Mouse (Mus musculus): Measurements from ENCODE around the gene Myo18a. TPM values are rescaled to one million over a fixed set of nuclear protein-coding genes. Genes with fewer than 3 reads are reported as not detected.

The Myo18a gene
- total RNA-seq, 2 experiments from 2014 or later: 345 to 399 TPM

GRCm38 (mm10) chr11:77777937-77778336, 14.9 kb downstream of the Myo18a start:
- Histone ChIP-seq H3K4me3 (no peak overlapping the region), H3K27ac (no peak overlapping the region)
- no peak for DNase-seq
- no peak for TF ChIP-seq CTCF (IDR thresholded peaks at IDR 0.05)
- intact Hi-C loops (cut with DNase I): no loop called here

- H3K4me3 ChIP-seq: no peak overlapping the region
- no peak for DNase-seq
- no peak for TF ChIP-seq CTCF (IDR thresholded peaks at IDR 0.05)
- intact Hi-C loops (cut with DNase I): no loop called here
- peak overlapping the region; percentile 31 for H3K27ac ChIP-seq
These were observed 16.2 kb downstream of the Myo18a start for GRCm38 (mm10) chr11:77779240-77779639.

GRCm38 (mm10) chr11:77781088-77781487, 18.0 kb downstream of the Myo18a start:
- Histone ChIP-seq H3K27ac (peak overlapping the region; percentile 28; the same call in 1 of the 2 replicates), H3K4me3 (no peak overlapping the region)
- intact Hi-C loops (cut with DNase I): no loop called here
- TF ChIP-seq CTCF (IDR thresholded peaks at IDR 0.05): no peak
- DNase-seq: no peak

DNA sequence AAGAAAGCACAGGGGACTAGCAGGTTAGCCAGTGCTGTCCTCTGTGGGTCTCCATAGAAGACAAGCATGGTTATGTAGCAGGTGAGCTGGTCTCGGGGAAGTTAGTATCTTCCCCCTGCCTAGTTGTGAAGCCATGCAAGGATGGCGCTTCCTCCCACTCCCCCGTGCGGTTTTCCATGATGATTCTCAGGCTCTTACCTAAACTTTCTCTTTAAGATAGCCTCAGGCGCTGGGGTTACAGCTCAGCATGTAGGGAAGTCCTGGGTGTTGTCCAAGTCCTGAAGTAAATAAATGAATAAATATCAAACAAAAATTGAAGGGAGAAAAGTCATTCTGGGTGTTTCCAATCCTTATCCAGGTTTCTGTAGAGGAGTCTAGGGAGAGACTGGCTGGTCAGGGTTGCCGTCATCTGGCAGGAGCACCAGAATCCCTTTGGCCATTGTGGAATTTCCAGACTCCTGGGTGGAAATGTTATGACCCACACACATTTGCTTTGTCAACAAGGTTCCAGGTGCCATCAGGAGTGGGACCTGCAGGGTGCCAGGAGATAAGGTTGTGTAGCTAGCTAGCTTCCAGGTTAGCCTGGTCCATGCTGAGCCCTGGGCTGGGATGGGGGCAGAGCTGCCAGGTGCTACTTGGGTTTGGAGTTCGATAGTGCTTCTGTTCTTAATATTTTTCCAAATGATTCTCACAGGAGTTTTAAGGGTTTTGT, 19.2 kb downstream of the Myo18a start:
- TF ChIP-seq CTCF (IDR thresholded peaks at IDR 0.05): no peak
- intact Hi-C loops (cut with DNase I): no loop called here
- Histone ChIP-seq H3K27ac (no peak overlapping the region; the same call in 1 of the 2 replicates), H3K4me3 (no peak overlapping the region)
- DNase-seq: no peak

DNA sequence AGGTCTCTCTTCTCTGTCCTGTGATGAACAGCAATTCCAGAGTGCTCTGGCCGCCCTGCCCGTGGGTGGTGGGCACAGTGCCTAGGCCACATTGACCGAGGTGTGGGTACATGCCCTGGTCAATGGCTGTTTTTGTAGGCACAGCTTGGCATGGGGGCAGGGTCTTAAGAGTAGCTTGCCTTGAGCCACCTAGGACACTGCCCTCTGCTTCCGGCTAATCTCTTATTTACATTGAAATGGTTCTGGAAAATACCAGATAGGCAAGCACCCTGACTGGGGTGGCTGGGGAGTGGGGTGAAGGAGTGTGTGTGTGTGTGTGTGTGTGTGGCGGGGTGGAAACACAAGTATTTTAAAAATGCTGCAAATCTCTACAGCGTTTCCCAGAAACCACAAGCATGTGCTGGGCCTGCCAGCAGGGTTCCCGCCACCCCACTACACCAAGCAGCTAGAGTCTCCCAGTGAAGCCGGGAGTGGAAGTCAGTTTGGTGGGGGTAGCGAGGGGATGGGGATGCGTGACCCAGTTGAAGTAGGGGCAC, 20.2 kb downstream of the Myo18a start:
- intact Hi-C loops (cut with DNase I): no loop called here
- no peak for TF ChIP-seq CTCF (IDR thresholded peaks at IDR 0.05)
- H3K4me3 ChIP-seq: peak overlapping the region; percentile 39; the same call in 1 of the 2 replicates
- peak overlapping the region; percentile 86 for H3K27ac ChIP-seq
- peak; percentile 35 for DNase-seq

DNA sequence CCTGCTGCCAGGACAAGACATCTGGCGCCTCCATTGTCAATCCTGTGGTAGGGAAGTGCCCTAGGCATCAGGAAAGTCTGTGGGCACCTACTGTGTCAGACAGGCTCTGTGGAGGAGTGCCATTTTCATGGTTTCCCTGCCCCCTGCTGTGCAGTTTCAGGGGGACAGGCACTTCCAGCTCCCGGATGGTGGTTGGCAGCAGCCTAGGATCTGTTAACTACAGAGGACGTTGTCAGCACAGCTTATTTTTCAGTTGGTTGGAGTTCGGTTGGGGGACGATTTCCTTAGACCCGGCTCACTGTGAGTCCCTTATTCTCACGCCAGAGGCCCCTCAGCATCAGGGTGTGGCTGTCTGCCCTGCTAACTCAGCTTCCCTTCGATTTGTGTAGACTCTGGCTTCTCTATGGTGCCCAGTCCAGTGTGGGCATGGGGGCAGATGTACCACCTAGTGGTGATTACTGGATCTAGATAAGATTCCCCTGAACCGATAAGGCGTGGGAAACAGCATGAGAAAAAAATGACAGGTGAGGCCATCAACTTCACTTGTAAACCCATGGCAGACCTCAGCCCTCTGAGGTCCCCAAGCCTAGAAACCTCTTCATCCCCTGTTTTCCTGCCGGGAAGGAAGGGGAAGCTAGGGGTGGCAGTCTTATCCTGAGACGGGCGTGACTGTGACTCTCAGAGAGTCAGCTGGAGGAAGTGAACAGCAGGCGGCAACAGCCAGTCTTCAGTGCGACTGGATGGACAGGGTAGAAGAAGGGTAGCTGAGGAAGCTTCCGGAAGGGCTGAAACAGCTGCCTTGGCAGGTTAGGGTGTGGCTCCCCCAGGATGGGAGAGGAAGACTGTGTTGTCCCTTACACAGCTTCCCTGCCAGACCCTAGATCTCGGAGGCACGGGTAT, 21.0 kb downstream of the Myo18a start:
- peak; percentile 12; the same call in 1 of the 2 replicates for TF ChIP-seq CTCF (IDR thresholded peaks at IDR 0.05)
- peak overlapping the region; percentile 86 for H3K27ac ChIP-seq
- intact Hi-C loops (cut with DNase I): no loop called here
- H3K4me3 ChIP-seq: peak overlapping the region; percentile 39
- DNase-seq: no peak

DNA sequence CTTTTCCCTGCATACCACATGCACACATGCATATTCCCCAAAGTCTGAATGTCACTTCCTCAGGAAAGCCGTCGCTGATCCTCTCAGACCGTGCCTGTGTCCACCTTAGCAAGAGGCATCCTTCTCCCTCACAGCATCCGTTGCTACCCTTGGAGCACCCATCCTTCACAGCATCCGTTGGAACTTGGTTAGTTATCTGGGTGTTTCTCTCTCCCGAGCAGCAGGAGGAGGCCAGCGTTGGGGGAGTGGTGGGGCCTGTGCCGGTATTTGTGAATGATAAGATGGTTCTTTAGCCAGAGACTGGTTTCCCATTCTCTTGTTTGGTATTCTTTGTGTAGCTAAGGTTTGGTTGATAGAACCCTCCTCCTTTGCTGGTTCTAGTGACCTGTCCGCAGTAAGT, 21.8 kb downstream of the Myo18a start:
- TF ChIP-seq CTCF (IDR thresholded peaks at IDR 0.05): no peak
- H3K27ac ChIP-seq: peak overlapping the region; percentile 86
- H3K4me3 ChIP-seq: peak overlapping the region; percentile 39; the same call in 1 of the 2 replicates
- intact Hi-C loops (cut with DNase I): no loop called here
- no peak for DNase-seq

- peak overlapping the region; percentile 29 for H3K4me3 ChIP-seq
- peak overlapping the region; percentile 86 for H3K27ac ChIP-seq
- intact Hi-C loops (cut with DNase I): no loop called here
- no peak for DNase-seq
- no peak for TF ChIP-seq CTCF (IDR thresholded peaks at IDR 0.05)
These were observed 22.3 kb downstream of the Myo18a start for GRCm38 (mm10) chr11:77785396-77785767.

DNA sequence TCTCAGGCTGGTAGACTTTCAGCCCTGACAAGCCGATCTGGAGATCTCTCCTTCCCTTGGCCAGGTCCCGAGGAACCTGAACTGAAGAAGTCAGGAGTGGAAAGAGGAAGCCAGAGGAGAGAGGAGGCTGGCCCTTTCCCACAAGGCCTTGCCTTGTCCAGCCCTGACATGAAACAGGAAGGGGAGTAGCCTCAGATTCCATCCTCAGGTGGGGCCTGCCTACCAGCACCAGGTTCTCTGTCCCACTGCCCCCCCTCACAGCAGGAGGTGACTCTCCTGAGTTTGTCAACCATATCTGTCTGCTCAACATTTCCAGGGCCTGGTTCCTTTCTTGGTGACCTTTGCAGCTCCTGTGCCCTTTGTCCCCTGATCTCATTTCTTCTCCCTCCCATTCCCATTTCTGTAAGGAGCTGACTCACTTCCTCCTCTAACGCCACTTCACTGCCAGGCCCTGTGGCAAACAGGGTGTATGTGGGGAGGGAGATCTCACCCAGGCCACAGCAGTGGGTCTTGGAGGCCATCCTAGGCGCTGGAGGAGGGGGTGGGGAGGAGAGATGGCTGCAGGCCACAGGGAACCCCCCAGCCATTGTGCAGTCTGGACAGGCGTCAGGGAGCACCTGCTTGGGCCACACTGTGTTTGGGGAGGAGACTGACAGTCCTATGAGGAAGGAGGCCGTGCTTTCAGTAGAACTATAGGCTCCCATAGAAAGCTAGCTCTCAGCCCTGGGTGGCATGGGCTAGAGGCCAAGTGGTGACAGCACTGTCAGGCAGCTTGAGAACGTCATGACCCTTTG, 22.9 kb downstream of the Myo18a start:
- intact Hi-C loops (cut with DNase I): no loop called here
- no peak for TF ChIP-seq CTCF (IDR thresholded peaks at IDR 0.05)
- peak overlapping the region; percentile 86 for H3K27ac ChIP-seq
- peak; percentile 47 for DNase-seq
- peak overlapping the region; percentile 29 for H3K4me3 ChIP-seq

GRCm38 (mm10) chr11:77787707-77788106, 24.7 kb downstream of the Myo18a start, which contains the start of gene Gm10277:
TSS of gene Gm10277 (minus strand) at chr11:77787747.
- DNase-seq: no peak
- TF ChIP-seq CTCF (IDR thresholded peaks at IDR 0.05): no peak
- Histone ChIP-seq H3K27ac (peak within 1 kb of the TSS; percentile 86), H3K4me3 (no peak within 1 kb of the TSS)
- intact Hi-C loops (cut with DNase I): no loop called here

GRCm38 (mm10) chr11:77789512-77789911, 26.5 kb downstream of the Myo18a start:
- no peak for TF ChIP-seq CTCF (IDR thresholded peaks at IDR 0.05)
- no peak for DNase-seq
- H3K4me3 ChIP-seq: no peak overlapping the region
- intact Hi-C loops (cut with DNase I): no loop called here
- no peak overlapping the region for H3K27ac ChIP-seq

GRCm38 (mm10) chr11:77790286-77790685, 27.2 kb downstream of the Myo18a start:
- DNase-seq: no peak
- intact Hi-C loops (cut with DNase I): loop anchor here (10.0 kb wide), 1 partner anchor 275 kb away; the partner anchor contains the start of genes Abhd15, Gm10392 and Trp53i13
- no peak for TF ChIP-seq CTCF (IDR thresholded peaks at IDR 0.05)

More at GRCm38 (mm10) chr11:77790286-77790685, 27.2 kb downstream of the Myo18a start:
- Histone ChIP-seq H3K27ac (peak overlapping the region; percentile 89), H3K4me3 (no peak overlapping the region)

All from gastrocnemius, adult 2 months (tissue).